Mouse (Mus musculus) liver, postnatal 0 days (tissue): ENCODE data around the gene Bscl2. TPM values are rescaled to one million over a fixed set of nuclear protein-coding genes. Genes with fewer than 3 reads are reported as not detected.
"Not testable (repeated sequence)": the region's sequence is repeated elsewhere in the genome, so short reads cannot be mapped to it uniquely, and the experiment has no call there.

Experiments used
- ATAC-seq: fragments of 200-750 bp; cut with Nextera tagmentation; 2 replicates; pipeline ENCODE4 v1.8.0; 2017; ENCODE audit warnings: mild to moderate bottlenecking, moderate library complexity
- DNase-seq: peaks from one replicate; pipeline ENCODE4 v3.0.0-alpha.2; 2016
- H3K27ac ChIP-seq: fragments of 300-500 bp; sonication (generic); 2 replicates; pipeline ENCODE4 v1.5.1; 2014; ENCODE audit warnings: antibody characterized with exemption, moderate library complexity, mild to moderate bottlenecking, low read depth
- H3K27me3 ChIP-seq: fragments of 300-500 bp; sonication (generic); 2 replicates; pipeline ENCODE4 v1.6.1; 2014; ENCODE audit warnings: low read length, control low read depth, mixed read lengths; ENCODE audit not compliant: insufficient read depth
- H3K36me3 ChIP-seq: fragments of 300-500 bp; sonication (generic); replicated peaks from 2 replicates; pipeline ENCODE4 v1.6.1; 2014; ENCODE audit warnings: mild to moderate bottlenecking, control low read depth, low read length, moderate library complexity, mixed read lengths; ENCODE audit not compliant: insufficient read depth
- H3K4me1 ChIP-seq: fragments of 300-500 bp; sonication (generic); 2 replicates; pipeline ENCODE4 v1.6.1; 2014; ENCODE audit warnings: antibody characterized with exemption, mild to moderate bottlenecking, control low read depth; ENCODE audit not compliant: insufficient read depth
- H3K4me2 ChIP-seq: fragments of 300-500 bp; sonication (generic); 2 replicates; pipeline ENCODE4 v1.6.1; 2014; ENCODE audit warnings: low read depth, mild to moderate bottlenecking, low read length, moderate library complexity, mixed read lengths
- H3K4me3 ChIP-seq: fragments of 300-500 bp; sonication (generic); 2 replicates; pipeline ENCODE4 v1.5.1; 2014; ENCODE audit warnings: low read depth, low read length
- H3K9ac ChIP-seq: fragments of 300-500 bp; sonication (generic); replicated peaks from 2 replicates; pipeline ENCODE4 v1.6.1; 2014; ENCODE audit warnings: mild to moderate bottlenecking, moderate library complexity
- H3K9me3 ChIP-seq: fragments of 300-500 bp; sonication (generic); 2 replicates; pipeline ENCODE4 v1.6.1; 2016; ENCODE audit warnings: mild to moderate bottlenecking, control low read depth, low read length, mixed read lengths
- CTCF ChIP-seq: sonication (generic); IDR thresholded peaks from 2 replicates; pipeline ENCODE4 v1.5.1; 2016; ENCODE audit warnings: antibody characterized with exemption, low read depth
- EP300 ChIP-seq: IDR thresholded peaks from 2 replicates; pipeline ENCODE4 v1.6.1; 2016; ENCODE audit warnings: antibody characterized with exemption, low read depth, mild to moderate bottlenecking
- WGBS: fragments of 180-500 bp; shearing (Covaris S2); extraction: QIAGEN DNeasy Blood & Tissue Kit; methylation state at CpG from one replicate; pipeline ENCODE4 v1.1.7; 2014; ENCODE audit not compliant: insufficient replicate concordance; 5-methylcytosine and 5-hydroxymethylcytosine counted together
- polyA plus RNA-seq: library from polyadenylated mRNA; unstranded; fragments of >200 nt; fragmentation: Nextera tagmentation; extraction: Ambion mirVana; gene quantifications from 2 replicates; pipeline ENCODE4 v1.2.1, GENCODE M21; 2015

The Bscl2 gene
- polyA plus RNA-seq, 1 experiment from 2014 or later: 32.7 TPM

DNA sequence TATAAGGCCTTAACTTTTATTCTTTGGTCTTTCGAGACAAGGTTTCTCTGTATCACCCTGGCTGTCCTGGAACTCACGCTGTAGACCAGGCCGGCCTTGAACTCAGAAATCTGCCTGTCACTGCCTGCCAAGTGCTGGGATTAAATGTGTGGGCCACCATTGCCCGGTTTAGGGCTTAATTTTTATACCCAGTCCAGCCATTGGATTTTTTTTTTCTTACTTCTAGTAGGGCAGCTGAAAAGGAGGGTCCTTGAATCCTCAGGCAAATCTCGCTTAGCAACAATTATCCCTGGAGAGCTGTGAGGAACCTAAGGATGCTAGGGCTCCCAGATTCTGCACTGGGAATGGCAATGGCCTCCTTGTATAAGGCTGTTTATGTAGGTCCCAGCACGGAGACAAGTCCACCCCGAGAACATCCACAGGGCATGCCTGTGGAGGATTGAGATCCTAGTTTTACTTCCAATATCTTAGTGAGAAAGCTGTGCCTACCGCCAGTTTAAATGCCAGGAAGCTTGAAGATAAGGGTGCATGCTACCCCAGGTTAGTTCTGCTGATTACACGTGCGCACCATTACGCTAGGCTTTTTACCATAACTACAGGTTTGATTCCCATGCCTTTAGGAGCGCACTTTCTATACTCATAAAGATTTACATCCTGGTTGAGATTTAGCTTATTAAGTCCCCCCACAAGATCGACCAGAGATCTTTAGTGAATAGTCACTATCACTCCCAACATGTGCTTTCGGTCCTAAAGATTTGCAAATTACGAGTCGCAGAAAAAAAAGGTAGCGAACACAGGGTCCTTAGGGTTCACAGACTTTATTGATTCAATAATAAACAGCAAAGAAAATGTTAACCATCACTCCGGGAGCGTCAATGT, 50.6 kb downstream of the Bscl2 start:
- 16% methylated on average over 19 of the region's 19 CpGs for WGBS
- peak overlapping the region; percentile 79 for H3K27ac ChIP-seq
- peak overlapping the region; percentile 61 for H3K4me3 ChIP-seq

DNA sequence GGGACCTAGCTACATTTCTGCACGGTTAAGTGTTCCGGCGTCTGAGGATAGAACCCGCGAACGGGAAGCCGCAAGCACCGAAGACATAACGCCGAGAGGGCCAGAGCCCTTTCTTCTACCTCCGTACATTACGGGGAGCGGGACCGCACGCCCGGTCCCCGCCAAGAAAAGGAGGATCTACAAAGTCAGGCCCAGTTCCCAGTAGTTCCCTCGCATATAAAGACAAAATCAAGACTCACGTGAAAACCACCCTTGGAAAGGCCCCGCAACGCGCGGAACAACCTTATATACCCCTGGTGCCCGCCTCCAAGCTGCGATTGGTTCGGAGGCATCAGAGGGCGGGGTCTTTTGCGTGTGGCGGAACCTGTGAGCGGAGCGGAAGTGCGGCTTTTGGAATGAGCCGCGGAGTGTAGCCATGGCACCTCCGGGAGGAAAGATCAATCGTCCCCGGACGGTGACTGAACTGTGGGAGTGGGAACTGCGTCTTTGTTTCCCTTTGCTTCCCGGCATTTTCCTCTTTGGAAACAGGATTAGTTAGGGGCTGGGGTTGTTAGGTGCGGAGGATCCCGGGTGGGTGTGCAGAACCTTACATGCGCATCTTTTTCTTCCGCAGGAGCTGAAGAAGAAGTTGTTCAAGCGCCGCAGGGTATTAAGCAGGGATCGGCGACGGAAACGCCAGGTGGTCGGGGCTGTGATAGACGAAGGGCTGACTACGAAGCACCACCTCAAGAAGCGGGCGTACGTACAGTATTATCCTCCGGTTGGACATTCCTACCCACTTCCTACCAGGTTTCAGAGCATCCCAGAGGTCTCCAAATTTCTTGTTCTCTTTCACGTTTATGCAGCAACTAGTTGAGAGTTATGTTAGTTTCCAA, 51.5 kb downstream of the Bscl2 start, which contains the start of the genes 1810009A15Rik and Gm49416:
TSS of gene 1810009A15Rik (plus strand) at position 343 of the 875 bp plus-strand sequence.
TSS of gene Gm49416 (plus strand) at position 416 of the 875 bp plus-strand sequence.
- TF ChIP-seq EP300: no peak
- no peak for TF ChIP-seq CTCF
- H3K4me2 ChIP-seq: peak within 1 kb of the TSS; percentile 70
- peaks cover 10% of the 10 kb centered on the region; the same call in 1 of the 2 replicates for H3K36me3 ChIP-seq
- WGBS: under 1% methylated on average over 58 of the region's 58 CpGs
- DNase-seq (peak; percentile 97), ATAC-seq (peak; percentile 94)
- H3K27me3 ChIP-seq: no peaks in the 10 kb centered on the region
- H3K4me3 ChIP-seq: peak within 1 kb of the TSS; percentile 61
- H3K4me1 ChIP-seq: peaks cover 17% of the 10 kb centered on the region
- H3K9me3 ChIP-seq: no peaks in the 10 kb centered on the region
- peak within 1 kb of the TSS; percentile 79 for H3K27ac ChIP-seq
- peak within 1 kb of the TSS; percentile 69 for H3K9ac ChIP-seq

More for the DNA sequence above, 50.6 kb downstream of the Bscl2 start:
- peak overlapping the region; percentile 70 for H3K4me2 ChIP-seq
- peaks cover 15% of the 10 kb centered on the region for H3K4me1 ChIP-seq
- H3K36me3 ChIP-seq: peaks cover 10% of the 10 kb centered on the region; the same call in 1 of the 2 replicates
- TF ChIP-seq CTCF (no peak), EP300 (no peak)
- no peaks in the 10 kb centered on the region for H3K27me3 ChIP-seq
- H3K9ac ChIP-seq: peak overlapping the region; percentile 69
- ATAC-seq: no peak
- DNase-seq: no peak
- H3K9me3 ChIP-seq: no peaks in the 10 kb centered on the region

DNA sequence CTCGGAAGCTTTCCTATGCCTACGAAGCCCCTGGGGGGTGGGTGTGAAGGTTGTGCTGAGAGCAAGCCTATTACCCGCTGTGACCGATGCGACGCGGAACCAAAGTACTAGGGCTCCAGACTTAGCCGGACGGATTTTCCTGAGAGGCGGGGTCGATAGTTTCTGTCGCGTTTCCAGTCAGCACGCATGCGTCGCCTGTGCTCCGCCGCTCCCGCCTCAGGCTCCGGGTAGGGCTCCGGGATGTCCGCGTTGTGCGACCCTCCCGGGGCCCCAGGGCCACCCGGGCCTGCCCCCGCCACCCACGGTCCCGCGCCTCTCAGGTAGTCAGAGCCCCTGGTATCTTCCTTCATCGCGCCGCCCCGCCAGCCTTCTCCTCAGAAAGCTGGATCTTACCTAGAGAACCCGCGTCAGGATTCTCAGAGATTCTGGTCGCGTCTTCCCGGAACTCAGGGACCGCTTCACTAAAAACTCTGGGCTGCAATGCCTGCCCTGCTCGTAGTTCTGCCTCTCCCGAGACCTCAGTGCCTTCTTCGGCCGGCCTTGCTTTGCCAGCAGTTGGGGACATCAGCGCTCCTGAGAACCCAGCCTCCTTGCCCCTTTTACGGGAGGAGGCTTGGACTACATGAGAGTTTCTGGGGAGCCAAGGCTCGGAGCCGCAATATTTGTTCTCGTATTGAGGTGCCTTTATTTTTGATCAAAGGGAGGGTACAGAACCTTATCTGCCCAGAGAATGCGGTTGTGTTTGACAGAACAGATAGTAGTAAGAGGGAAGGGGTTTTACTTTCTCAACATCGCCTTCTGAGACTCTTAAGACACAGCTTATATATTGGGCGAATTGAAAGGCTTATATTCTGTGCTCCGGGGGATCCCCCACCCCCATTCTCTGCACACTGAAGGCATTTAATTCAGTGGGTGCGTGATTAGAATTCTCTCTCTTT, 55.8 kb downstream of the Bscl2 start, which contains the start of gene Ints5:
TSS of gene Ints5 (plus strand) at position 177 of the 938 bp plus-strand sequence.
- H3K4me1 ChIP-seq: peaks cover 26% of the 10 kb centered on the region
- WGBS: under 1% methylated on average over 51 of the region's 54 CpGs
- ATAC-seq: peak; percentile 56
- H3K27ac ChIP-seq: peak within 1 kb of the TSS; percentile 66
- no peak for TF ChIP-seq CTCF
- TF ChIP-seq EP300: no peak
- H3K9me3 ChIP-seq: no peaks in the 10 kb centered on the region
- peak within 1 kb of the TSS; percentile 91 for H3K4me3 ChIP-seq
- H3K27me3 ChIP-seq: no peaks in the 10 kb centered on the region
- peak; percentile 89 for DNase-seq
- H3K36me3 ChIP-seq: peaks cover 16% of the 10 kb centered on the region; the same call in 1 of the 2 replicates
- H3K4me2 ChIP-seq: peak within 1 kb of the TSS; percentile 92
- peak within 1 kb of the TSS; percentile 93 for H3K9ac ChIP-seq

DNA sequence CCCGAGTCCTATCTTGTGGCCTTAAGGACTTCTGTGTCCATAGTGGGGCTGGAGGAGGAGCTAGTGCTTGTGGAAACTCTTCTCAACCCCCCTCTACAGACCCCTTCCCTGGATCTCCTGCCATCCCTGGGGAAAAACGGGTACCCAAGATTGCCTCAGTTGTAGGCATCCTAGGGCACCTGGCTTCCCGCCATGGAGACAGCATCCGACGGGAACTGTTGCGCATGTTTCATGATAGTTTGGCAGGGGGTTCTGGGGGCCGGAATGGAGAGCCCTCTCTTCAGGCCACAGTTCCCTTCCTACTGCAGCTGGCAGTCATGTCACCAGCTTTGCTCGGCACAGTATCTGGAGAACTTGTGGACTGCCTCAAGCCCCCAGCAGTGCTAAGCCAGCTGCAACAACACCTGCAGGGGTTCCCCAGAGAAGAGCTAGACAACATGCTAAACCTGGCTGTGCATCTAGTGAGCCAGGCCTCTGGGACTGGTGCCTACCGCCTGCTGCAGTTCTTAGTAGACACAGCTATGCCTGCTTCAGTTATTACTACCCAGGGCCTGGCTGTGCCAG, 58.2 kb downstream of the Bscl2 start:
- H3K9me3 ChIP-seq: no peaks in the 10 kb centered on the region
- H3K4me1 ChIP-seq: peaks cover 34% of the 10 kb centered on the region
- H3K9ac ChIP-seq: no peak overlapping the region
- H3K4me2 ChIP-seq: no peak overlapping the region
- DNase-seq: no peak
- no peak for ATAC-seq
- H3K27ac ChIP-seq: no peak overlapping the region
- WGBS: 91% methylated on average over 9 of the region's 9 CpGs
- no peaks in the 10 kb centered on the region for H3K27me3 ChIP-seq
- H3K4me3 ChIP-seq: no peak overlapping the region
- no peak for TF ChIP-seq EP300
- peaks cover 13% of the 10 kb centered on the region; the same call in 1 of the 2 replicates for H3K36me3 ChIP-seq

DNA sequence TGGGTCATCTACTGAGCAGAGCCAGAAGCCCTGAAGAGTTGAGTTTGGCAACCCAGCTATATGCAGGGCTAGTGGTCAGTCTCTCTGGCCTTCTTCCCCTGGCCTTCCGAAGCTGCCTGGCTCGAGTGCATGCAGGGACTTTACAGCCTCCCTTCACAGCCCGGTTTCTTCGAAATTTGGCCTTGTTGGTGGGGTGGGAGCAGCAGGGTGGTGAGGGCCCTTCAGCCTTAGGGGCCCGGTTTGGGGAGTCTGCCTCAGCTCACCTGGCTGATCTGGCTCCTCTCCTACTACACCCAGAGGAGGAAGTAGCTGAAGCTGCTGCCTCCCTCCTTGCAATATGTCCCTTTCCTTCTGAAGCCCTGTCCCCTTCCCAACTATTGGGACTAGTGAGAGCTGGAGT, 59.0 kb downstream of the Bscl2 start:
- WGBS: 77% methylated on average over 5 of the region's 5 CpGs
- H3K9me3 ChIP-seq, H3K4me2 ChIP-seq, H3K27ac ChIP-seq, H3K36me3 ChIP-seq, H3K4me3 ChIP-seq, DNase-seq, ATAC-seq, H3K9ac ChIP-seq, H3K27me3 ChIP-seq: not testable (repeated sequence)
- peaks cover 37% of the 10 kb centered on the region for H3K4me1 ChIP-seq

DNA sequence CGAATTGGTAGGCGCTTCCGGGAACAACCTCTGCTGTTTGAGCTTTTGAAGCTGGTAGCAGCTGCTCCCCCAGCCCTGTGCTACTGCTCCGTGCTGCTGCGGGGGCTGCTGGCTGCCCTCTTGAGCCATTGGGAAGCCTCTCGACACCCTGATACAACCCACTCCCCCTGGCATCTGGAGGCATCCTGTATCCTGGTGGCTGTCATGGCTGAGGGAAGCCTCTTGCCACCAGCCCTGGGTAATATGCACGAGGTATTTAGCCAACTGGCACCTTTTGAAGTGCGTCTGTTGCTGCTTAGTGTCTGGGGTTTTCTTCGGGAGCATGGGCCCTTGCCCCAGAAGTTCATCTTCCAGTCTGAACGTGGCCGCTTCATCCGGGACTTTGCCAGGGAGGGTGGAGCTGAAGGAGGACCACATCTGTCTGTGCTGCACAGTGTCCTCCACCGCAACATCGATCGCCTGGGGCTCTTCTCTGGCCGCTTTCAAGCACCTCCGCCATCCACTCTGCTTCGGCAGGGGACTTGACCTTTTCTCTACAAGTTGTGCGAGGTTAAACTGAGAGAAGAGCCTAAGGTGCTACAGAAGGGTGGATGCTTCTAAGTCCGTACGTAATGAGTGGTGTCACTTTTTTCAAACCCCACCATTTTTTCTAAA, 60.1 kb downstream of the Bscl2 start:
- H3K9ac ChIP-seq: peak overlapping the region; percentile 67
- H3K4me1 ChIP-seq: peaks cover 41% of the 10 kb centered on the region
- H3K4me2 ChIP-seq: peak overlapping the region; percentile 94
- WGBS: 32% methylated on average over 21 of the region's 21 CpGs
- H3K9me3 ChIP-seq, H3K36me3 ChIP-seq, H3K27me3 ChIP-seq: not testable (repeated sequence)
- peak overlapping the region; percentile 85 for H3K27ac ChIP-seq
- DNase-seq: peak; percentile 62
- peak overlapping the region; percentile 98 for H3K4me3 ChIP-seq
- ATAC-seq: peak; percentile 52
